In genomic region chr15:10746303-10747051, GRCm38 (mm10) we compare ENCODE assay signal across 14 mouse cellular contexts. TPM values are rescaled to one million over a fixed set of nuclear protein-coding genes. Genes with fewer than 3 reads are reported as not detected.
DNase-seq lines count a peak whose midpoint lies in the region; ATAC-seq lines count a peak whose summit lies in the region.
"Had no signal": no experiment of that assay in that cellular context is flagged by ENCODE, and none has a peak within 500 bp of the region (broad histone marks: within the 10 kb centered on the region; RNA-seq: fewer than 3 reads in every experiment).

No protein-coding gene starts in this region.

- peak overlapping the region; percentile 85 for H3K27ac ChIP-seq in hindbrain, embryonic 10.5 days
- peak overlapping the region; percentile 73 for H3K27ac ChIP-seq in midbrain, embryonic 15.5 days
- H3K27ac ChIP-seq: limb, embryonic 13.5 days had no signal

- DNase-seq in kidney, adult 11 months = peak; percentile 26
- DNase-seq in kidney, postnatal 4 days = no peak
- DNase-seq in ZHBTc4 (ENCODE audit: low read depth, low spot score) = peak; percentile 16
- peak; percentile 18 for DNase-seq in hindbrain, embryonic 10.5 days (ENCODE audit: low spot score)
- DNase-seq in adrenal gland, postnatal 4 days (ENCODE audit: low spot score in 2 of 2) = no peak
- no peak for DNase-seq in layer of hippocampus, adult 9-10 months (ENCODE audit: low spot score)
- DNase-seq in heart, postnatal 36 days = no peak
- DNase-seq: adrenal gland, adult 8-10 months; B cell, adult 2 months; cerebellum, adult 18-20 months; gastrocnemius, postnatal 10 days; layer of hippocampus, adult 9-11 months had no signal

- H3K9ac ChIP-seq in midbrain, embryonic 15.5 days = no peak overlapping the region
- H3K9ac ChIP-seq: limb, embryonic 13.5 days had no signal

- peak; percentile 86 for ATAC-seq in midbrain, embryonic 15.5 days (replicated peaks)

- no peaks in the 10 kb centered on the region for H3K36me3 ChIP-seq in hindbrain, embryonic 10.5 days
- no peaks in the 10 kb centered on the region for H3K36me3 ChIP-seq in midbrain, embryonic 15.5 days (replicated peaks)
- H3K36me3 ChIP-seq: limb, embryonic 13.5 days had no signal

- WGBS in hindbrain, embryonic 10.5 days = 48% methylated on average over 4 of the region's 4 CpGs
- 29% methylated on average over 4 of the region's 4 CpGs for WGBS in midbrain, embryonic 15.5 days

- H3K4me1 ChIP-seq in hindbrain, embryonic 10.5 days (replicated peaks) = peaks cover 47% of the 10 kb centered on the region
- H3K4me1 ChIP-seq in midbrain, embryonic 15.5 days = peaks cover 13% of the 10 kb centered on the region

- no peak overlapping the region for H3K4me3 ChIP-seq in hindbrain, embryonic 10.5 days
- no peak overlapping the region for H3K4me3 ChIP-seq in midbrain, embryonic 15.5 days
- H3K4me3 ChIP-seq: limb, embryonic 13.5 days had no signal

- intact Hi-C loops in heart, postnatal 36 days (cut with DNase I) = no loop called here

- no peak overlapping the region for H3K4me2 ChIP-seq in midbrain, embryonic 15.5 days
- H3K4me2 ChIP-seq: limb, embryonic 13.5 days had no signal

- no peaks in the 10 kb centered on the region for H3K27me3 ChIP-seq in hindbrain, embryonic 10.5 days (ENCODE audit: insufficient read depth, poor library complexity, severe bottlenecking)
- H3K27me3 ChIP-seq in midbrain, embryonic 15.5 days (replicated peaks) = no peaks in the 10 kb centered on the region
- H3K27me3 ChIP-seq: limb, embryonic 13.5 days had no signal

- H3K9me3 ChIP-seq in hindbrain, embryonic 10.5 days = no peaks in the 10 kb centered on the region
- no peaks in the 10 kb centered on the region for H3K9me3 ChIP-seq in midbrain, embryonic 15.5 days
- H3K9me3 ChIP-seq: limb, embryonic 13.5 days had no signal

RNA-seq across cellular contexts. Expression of gene Rai14, which starts 32.1 kb away (rescaled TPM):
- 72.2 and 77.9 TPM in 2 replicates for polyA plus RNA-seq in hindbrain, embryonic 10.5 days (2016; fragmentation: Nextera tagmentation; extraction: Ambion mirVana)
- 14.0 and 14.5 TPM in 2 replicates for polyA plus RNA-seq in midbrain, embryonic 15.5 days (2015; fragmentation: Nextera tagmentation; extraction: Ambion mirVana)
- total RNA-seq in adrenal gland, postnatal 4 days (2021) = 10 to 100 TPM; 35.1 to 40.6 TPM
- total RNA-seq in heart, postnatal 36 days (2021) = 1 to 10 TPM; 3.0 to 4.6 TPM

Comparison
In these comparisons a context has a peak if more than half of its experiments do, and no peak if none do; other contexts are left out.
1. DNase-seq: peak in kidney, adult 11 months (single experiment), ZHBTc4 (single experiment) and hindbrain, embryonic 10.5 days (single experiment); none in kidney, postnatal 4 days (0 of 2), adrenal gland, postnatal 4 days (0 of 2), layer of hippocampus, adult 9-10 months (single experiment) and heart, postnatal 36 days (0 of 2).
2. RNA of gene Rai14, which starts 32.1 kb away (total RNA-seq): 35.1 to 40.6 TPM in adrenal gland, postnatal 4 days; 3.0 to 4.6 TPM in heart, postnatal 36 days; every median in the first group is over 4 times any median in the second.